Mouse (Mus musculus): ENCODE measurements around the gene Med16. TPM values are rescaled to one million over a fixed set of nuclear protein-coding genes. Genes with fewer than 3 reads are reported as not detected.

Gene Med16
- total RNA-seq, 2 experiments from 2014 or later, result 50.4 to 56.7 TPM

DNA sequence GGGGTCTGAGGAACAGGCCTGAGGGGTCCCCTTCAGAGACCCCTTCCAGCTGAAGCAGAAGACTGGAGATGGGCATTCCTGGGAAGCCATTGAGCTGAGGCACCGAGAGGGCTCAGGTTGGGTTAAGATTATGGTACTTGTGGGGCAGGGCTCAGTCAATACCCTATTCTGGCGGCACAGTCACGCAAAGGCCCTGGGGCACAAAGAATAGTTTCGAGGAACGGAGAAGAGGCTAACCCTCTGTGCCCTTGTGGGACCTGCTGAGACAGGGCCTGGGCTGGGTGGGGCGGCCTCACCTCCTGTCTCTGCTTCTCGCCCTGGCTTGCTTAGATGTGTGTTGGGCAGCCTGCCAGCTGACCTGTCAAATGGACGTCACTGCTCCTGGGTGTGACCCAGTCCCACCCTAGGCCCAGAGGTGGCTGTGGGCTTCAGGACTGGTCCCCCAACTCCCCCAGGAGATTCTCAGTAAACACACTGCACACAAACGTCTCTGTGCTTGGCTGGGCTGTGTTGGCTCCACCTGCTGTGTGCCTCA is 24.5 kb upstream of the Med16 start:
- peak; percentile 35 to 36 for DNase-seq

- peak; percentile 76 to 86 for DNase-seq
Observed at GRCm38 (mm10) chr10:79932736-79933135, 24.0 kb upstream of the Med16 start.

DNA sequence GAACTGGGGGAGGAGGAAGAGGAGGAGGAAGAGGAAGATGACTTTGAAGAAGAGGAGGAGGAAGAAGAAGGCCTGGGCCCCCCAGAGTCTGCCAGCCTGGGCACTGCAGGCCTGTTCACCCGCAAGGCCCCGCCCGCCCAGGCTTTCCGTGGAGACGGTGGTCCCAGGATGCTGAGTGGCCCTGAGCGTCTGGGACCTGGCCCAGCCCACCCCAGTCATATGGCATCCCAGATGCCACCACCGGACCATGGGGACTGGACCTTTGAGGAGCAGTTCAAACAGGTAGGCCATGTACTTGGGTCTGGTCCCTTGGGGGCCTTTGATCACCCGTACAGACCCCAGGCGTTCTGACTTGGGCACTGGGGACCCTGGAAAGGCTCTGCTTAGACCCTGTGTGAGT is 23.1 kb upstream of the Med16 start:
- no peak for DNase-seq

GRCm38 (mm10) chr10:79930826-79931186 is 22.1 kb upstream of the Med16 start:
- no peak for DNase-seq

DNA sequence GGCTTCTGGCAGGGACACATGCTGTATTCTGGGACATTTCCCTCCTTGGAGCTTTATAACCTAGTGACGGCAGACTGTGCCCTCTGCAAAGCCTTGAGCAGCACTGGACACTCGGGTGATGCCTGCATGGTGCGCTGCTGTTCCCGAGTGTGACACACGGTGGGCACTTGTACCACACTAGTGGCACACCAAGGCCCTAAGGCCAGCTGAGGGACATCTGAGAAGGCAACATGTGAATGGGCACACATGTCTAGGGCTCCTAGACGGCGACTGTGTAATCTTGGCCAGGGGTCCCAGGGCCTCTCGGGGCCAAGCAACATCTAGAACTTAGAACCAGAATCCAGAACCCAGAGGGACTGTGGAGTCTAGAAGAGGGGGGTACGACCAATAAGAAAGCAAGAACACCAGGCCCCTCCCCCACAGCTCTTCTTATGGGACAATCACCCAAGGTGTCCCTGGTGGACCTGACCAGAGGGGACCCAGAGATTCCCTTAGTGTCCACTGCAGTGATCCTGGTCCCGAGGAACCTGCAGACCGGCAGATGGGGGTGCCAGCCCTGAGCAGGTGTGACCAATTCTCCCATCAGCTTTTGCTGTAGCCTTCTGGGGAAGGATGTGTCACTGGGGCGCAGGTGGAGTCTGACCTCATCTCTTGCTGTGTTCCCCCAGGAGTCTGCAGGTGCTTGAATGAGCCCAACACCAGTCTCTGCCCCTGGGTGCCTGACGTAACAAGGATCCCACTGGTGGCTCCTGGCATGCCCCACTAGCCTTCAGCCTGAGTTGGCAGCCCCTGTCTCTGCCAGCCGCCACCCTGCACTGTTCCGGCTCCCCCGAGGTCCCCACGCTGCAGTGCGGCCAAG is 21.5 kb upstream of the Med16 start:
- DNase-seq, result peak in 1 of 2 experiments; percentile 13

DNA sequence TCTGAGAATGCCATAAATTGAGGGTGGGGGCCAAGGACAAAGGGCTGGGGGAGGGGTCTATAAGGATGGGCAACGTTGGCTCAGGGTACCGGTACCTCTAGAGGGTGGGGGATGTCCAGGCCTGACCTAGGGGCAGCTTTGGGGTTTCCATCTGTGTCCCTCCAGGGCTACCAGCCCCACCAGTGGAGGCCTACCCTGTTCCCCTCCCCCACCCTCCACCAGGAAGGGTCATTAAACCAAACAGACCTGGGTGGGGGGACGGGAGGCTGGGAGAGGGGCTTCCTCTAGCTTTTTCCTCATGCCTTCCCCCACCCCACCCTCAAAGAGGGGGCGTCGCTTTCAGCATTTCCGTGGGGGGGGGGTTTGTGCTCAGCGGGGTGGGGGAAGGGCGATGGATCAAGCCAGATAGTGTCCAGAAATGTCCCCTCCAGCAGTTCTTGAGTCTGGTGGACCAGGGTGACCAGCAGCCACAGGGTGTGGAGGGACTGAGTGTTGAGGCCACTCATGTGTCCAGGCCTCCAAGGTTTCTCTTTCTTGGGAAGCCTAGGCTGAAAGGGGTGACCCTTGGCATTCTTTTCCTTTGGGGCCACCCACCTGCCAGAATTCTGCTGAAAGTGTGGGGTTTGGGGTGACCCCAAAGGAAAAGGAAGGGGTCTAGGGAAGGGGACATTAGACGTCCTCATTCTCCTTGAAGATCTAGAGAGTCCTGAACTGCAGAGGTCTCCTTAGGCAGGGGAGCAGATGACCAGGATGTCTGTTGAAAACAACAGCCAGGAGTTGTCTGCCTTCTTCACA is 20.4 kb upstream of the Med16 start:
- DNase-seq, result no peak

DNA sequence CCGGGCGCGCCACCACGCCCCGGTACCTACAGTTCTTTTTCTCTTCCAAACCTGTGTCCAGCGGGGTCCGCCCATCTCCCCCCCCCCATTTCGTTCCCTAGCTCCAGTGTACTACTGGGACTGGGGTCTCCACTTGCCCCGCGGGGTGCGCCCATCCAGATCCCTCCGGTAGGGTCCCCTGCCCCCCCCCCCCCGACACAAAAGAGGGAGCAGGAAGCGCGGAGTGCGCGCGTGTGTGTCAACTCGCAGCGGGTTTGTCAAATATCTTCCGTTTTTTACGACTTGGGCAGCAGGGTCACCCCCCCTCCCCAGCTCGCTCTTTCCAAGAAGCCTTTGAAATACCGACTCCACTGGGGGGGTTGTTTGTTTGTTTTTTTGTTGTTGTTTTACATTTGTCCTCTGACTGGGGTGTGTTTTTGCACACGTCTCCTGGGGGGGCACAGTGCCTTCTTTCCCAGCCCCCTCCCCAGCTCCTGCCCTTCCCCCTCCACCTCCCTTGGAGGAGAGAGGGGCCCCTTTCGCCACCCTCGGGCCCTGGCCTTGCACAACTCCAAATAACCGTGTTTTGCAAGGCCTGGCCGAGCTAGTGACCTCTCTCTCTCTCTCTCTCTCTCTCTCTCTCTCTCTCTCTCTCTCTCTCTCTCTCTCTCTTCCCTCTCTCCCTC is 19.4 kb upstream of the Med16 start:
- DNase-seq, result peak; percentile 35 to 36

DNA sequence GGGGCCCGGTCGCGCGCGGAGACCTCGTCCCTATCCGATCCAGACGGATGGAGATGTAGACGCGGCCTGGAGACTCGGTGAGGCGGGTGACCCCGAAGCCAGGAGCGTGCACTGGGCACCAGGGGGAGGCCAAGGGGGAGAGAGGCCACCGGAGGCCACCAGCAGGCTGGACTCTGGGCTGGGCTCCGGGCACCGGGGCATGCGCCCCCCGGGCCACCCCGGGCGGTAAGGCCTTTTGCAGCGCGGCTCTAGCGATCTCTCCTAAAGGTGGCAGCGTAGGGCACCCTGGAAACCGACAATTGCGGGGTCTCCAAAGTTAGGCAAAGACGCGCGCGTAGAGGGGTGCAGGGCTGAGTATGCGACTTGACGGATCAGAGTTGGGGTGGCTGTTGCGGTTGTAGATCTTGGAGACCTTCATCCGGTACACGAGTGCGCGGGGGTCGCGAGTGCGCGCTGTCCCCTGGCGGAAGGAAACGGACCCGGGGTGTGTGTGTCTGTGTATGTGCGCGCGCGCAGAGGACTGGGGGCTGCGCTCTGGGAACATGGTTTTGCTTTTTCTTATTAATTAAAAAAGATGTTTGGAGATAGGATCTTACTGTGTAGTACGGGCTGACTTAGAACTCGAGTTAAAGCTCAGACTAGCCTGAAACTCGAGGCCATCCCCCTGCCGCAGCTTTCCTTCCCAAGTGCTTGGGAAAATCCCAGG is 18.8 kb upstream of the Med16 start:
- DNase-seq, result peak; percentile 52 to 76

GRCm38 (mm10) chr10:79926491-79927323 is 18.0 kb upstream of the Med16 start, which contains the start of gene Arid3a:
Arid3a (plus strand) TSS chr10:79927043.
- peak; percentile 92 to 93 for DNase-seq

GRCm38 (mm10) chr10:79925785-79926490 is 17.2 kb upstream of the Med16 start:
- DNase-seq, result peak in 1 of 2 experiments; percentile 66

GRCm38 (mm10) chr10:79924998-79925784 is 16.5 kb upstream of the Med16 start:
- DNase-seq, result peak; percentile 91 to 98

GRCm38 (mm10) chr10:79921572-79921971 is 12.8 kb upstream of the Med16 start:
- DNase-seq, result no peak

GRCm38 (mm10) chr10:79920958-79921535 is 12.3 kb upstream of the Med16 start, which contains the start of gene R3hdm4:
R3hdm4 (minus strand) TSS chr10:79921208.
- DNase-seq, result no peak

DNA sequence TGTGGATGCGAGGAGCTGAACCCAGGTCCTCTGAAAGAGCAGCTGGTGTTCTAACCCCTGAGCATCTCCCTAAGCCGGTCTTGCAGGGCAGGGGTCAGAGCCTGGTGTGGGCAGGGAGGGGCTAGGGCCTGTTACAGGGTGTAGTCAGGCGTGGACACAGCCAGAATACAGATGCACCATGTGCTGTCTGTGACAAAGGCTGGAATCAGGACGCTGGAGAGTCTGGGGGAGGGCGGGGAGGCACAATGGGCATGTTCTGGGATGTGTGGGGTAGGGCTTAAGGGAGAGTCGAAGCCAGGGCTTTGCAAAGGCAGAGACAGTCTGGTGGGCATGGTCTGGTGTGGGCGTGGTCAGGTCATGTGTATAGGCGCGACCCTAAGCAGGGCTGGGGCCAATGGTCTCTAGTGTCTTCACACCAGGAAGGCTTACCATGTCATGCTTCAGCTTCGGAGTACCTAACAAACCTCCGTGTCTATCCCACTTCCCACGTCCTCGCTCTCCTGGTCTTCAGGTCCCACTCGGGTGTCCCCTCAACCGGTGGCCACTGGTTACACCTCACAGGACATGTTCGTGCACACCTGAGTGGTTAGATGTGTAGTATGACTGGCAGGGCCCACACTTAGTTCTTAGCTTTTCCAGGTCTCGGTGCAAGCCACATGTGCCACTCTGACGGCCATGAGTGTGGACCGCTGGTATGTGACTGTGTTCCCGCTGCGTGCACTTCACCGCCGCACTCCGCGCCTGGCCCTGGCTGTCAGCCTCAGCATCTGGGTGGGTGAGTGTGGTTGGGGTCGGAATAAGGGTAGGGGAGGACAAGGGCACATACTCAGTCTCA is 11.6 kb upstream of the Med16 start:
- no peak for DNase-seq

DNA sequence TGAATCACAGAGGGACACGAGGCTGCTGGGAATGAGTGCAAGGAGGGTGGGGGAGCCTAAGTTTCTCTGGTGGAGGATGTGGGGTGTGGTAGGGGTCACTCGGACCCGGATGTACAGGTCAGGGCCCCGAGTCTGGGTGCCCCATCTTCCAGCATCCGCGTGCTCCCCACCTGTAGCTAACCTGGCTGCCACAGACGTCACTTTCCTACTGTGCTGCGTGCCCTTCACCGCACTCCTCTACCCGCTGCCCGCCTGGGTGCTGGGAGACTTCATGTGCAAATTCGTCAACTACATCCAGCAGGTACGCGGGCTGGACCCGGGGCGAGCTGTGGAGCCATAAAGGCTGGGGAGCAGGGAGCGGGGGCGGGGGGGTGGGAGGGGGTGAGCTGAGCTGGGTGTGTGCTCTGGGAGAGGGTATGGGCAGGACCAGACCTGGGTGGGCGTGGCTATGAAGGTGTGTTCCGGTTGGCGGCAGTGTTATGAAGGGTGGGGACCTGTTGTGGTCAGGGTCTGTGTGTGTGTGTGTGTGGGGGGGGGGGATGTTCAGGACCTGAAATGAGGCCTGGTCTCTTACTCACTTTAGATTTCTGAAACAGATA is 10.6 kb upstream of the Med16 start:
- DNase-seq, result no peak

DNA sequence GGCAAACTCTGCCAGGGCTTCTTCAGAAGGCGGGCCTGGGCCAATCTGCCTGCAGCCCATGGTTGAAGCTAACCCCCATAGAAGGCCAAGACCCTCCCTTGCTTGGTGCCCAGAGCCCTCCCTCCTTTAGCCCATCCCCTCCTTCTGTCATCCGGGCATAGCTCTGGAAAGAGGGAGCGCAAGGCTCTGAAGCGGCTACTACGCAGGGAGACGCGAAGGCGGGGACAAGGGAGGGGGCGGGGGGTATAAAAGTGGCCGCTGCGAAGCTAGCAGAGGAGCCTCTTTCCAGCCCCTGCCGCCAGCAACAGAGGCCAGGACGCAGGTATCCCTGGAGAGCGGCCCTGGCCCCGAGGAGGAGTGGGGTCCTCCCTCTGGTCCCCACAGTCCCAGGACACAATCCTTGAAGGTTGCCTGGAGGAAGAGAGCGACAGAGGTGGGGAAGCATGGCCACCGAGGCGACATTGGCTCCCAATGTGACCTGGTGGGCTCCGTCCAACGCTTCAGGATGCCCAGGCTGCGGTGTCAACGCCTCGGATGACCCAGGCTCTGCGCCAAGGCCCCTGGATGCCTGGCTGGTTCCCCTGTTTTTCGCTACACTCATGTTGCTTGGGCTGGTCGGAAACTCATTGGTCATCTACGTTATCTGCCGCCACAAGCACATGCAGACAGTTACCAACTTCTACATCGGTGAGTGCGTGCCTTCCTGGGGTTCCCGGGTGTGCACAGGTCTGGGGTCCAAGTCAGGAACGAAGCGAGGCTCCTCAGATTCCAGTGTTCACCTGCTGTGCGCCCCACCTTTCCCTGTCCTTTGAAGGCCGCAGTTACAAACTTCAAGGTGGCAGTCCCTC is 9.7 kb upstream of the Med16 start:
- DNase-seq, result no peak
